Mouse (Mus musculus) stomach, embryonic 14.5 days (tissue): ENCODE measurements around the gene Eif3k. TPM values are rescaled to one million over a fixed set of nuclear protein-coding genes. Genes with fewer than 3 reads are reported as not detected.

ENCODE experiments used
- ATAC-seq: fragments of 200-750 bp; cut with Nextera tagmentation; 2 replicates; pipeline ENCODE4 v1.8.0; 2017; ENCODE audit warnings: low read depth, moderate TSS enrichment; ENCODE audit not compliant: insufficient number of reproducible peaks, insufficient read depth, low FRiP score
- H3K27ac ChIP-seq: fragments of 300-500 bp; sonication (generic); 2 replicates; pipeline ENCODE4 v1.5.1; 2014; ENCODE audit warnings: mild to moderate bottlenecking, low read length, moderate library complexity, mixed read lengths
- H3K27me3 ChIP-seq: fragments of 300-500 bp; sonication (generic); 2 replicates; pipeline ENCODE4 v1.6.1; 2014; ENCODE audit warnings: low read length, control low read depth, mixed read lengths; ENCODE audit not compliant: control insufficient read depth, insufficient read depth
- H3K36me3 ChIP-seq: fragments of 300-500 bp; sonication (generic); 2 replicates; pipeline ENCODE4 v1.6.1; 2014; ENCODE audit warnings: mild to moderate bottlenecking, control low read depth, low read length, moderate library complexity, mixed read lengths; ENCODE audit not compliant: control insufficient read depth, insufficient read depth
- H3K4me1 ChIP-seq: fragments of 300-500 bp; sonication (generic); 2 replicates; pipeline ENCODE4 v1.6.1; 2014; ENCODE audit warnings: low read length, control low read depth, mixed read lengths; ENCODE audit not compliant: control insufficient read depth, insufficient read depth
- H3K4me2 ChIP-seq: fragments of 300-500 bp; sonication (generic); replicated peaks from 2 replicates; pipeline ENCODE4 v1.6.1; 2014; ENCODE audit warnings: low read depth, low read length, control low read depth
- H3K4me3 ChIP-seq: fragments of 300-500 bp; sonication (generic); 2 replicates; pipeline ENCODE4 v1.5.1; 2014; ENCODE audit warnings: low read depth, low read length, control low read depth
- H3K9ac ChIP-seq: fragments of 300-500 bp; sonication (generic); replicated peaks from 2 replicates; pipeline ENCODE4 v1.6.1; 2014; ENCODE audit warnings: low read depth, mild to moderate bottlenecking, control low read depth, low read length, moderate library complexity, mixed read lengths
- H3K9me3 ChIP-seq: fragments of 300-500 bp; sonication (generic); 2 replicates; pipeline ENCODE4 v1.6.1; 2016; ENCODE audit warnings: low read depth, low read length, control low read depth; ENCODE audit not compliant: control insufficient read depth
- WGBS: fragments of 180-500 bp; shearing (Covaris S2); extraction: QIAGEN DNeasy Blood & Tissue Kit; methylation state at CpG from one replicate; pipeline ENCODE4 v1.1.7; 2014; 5-methylcytosine and 5-hydroxymethylcytosine counted together
- polyA plus RNA-seq: library from polyadenylated mRNA; unstranded; fragments of >200 nt; fragmentation: Nextera tagmentation; extraction: Ambion mirVana; gene quantifications from 2 replicates; pipeline ENCODE4 v1.2.1, GENCODE M21; 2014

Eif3k gene
- polyA plus RNA-seq, 1 experiment from 2014 or later, result 444 TPM

- no peak overlapping the region for H3K27ac ChIP-seq
- peak overlapping the region; percentile 60 for H3K4me2 ChIP-seq
- H3K36me3 ChIP-seq, result peaks cover 10% of the 10 kb centered on the region; the same call in 1 of the 2 replicates
- H3K4me1 ChIP-seq, result peaks cover 7% of the 10 kb centered on the region; the same call in 1 of the 2 replicates
- no peaks in the 10 kb centered on the region for H3K9me3 ChIP-seq
- 59% methylated on average over 11 of the region's 11 CpGs for WGBS
- H3K9ac ChIP-seq, result no peak overlapping the region
- no peak for ATAC-seq
- H3K27me3 ChIP-seq, result no peaks in the 10 kb centered on the region
- H3K4me3 ChIP-seq, result no peak overlapping the region
These were observed 1.5 kb upstream of the Eif3k start for GRCm38 (mm10) chr7:28983141-28983564.

- peak overlapping the region; percentile 87 for H3K4me3 ChIP-seq
- no peaks in the 10 kb centered on the region for H3K27me3 ChIP-seq
These were observed 780 bp upstream of the Eif3k start for GRCm38 (mm10) chr7:28982274-28983013.

GRCm38 (mm10) chr7:28977556-28977955 is 4.1 kb downstream of the Eif3k start:
- no peak for ATAC-seq
- no peak overlapping the region for H3K9ac ChIP-seq
- no peaks in the 10 kb centered on the region for H3K27me3 ChIP-seq
- WGBS, result 83% methylated on average over 9 of the region's 9 CpGs
- peaks cover 3% of the 10 kb centered on the region; the same call in 1 of the 2 replicates for H3K4me1 ChIP-seq
- no peak overlapping the region for H3K4me3 ChIP-seq
- H3K9me3 ChIP-seq, result no peaks in the 10 kb centered on the region
- H3K4me2 ChIP-seq, result no peak overlapping the region
- H3K36me3 ChIP-seq, result peaks cover 54% of the 10 kb centered on the region
- no peak overlapping the region for H3K27ac ChIP-seq

More at GRCm38 (mm10) chr7:28982274-28983013, 780 bp upstream of the Eif3k start:
- 12% methylated on average over 19 of the region's 19 CpGs for WGBS
- Histone ChIP-seq H3K27ac (peak overlapping the region; percentile 87), H3K36me3 (peaks cover 17% of the 10 kb centered on the region), H3K4me1 (peaks cover 7% of the 10 kb centered on the region; the same call in 1 of the 2 replicates), H3K4me2 (peak overlapping the region; percentile 60), H3K9me3 (no peaks in the 10 kb centered on the region), H3K9ac (peak overlapping the region; percentile 63)
- peak; percentile 10 for ATAC-seq

GRCm38 (mm10) chr7:28973025-28973424 is 8.6 kb downstream of the Eif3k start:
- Histone ChIP-seq H3K27me3 (no peaks in the 10 kb centered on the region), H3K27ac (no peak overlapping the region), H3K4me2 (no peak overlapping the region), H3K4me1 (no peaks in the 10 kb centered on the region), H3K9ac (no peak overlapping the region), H3K9me3 (no peaks in the 10 kb centered on the region), H3K36me3 (peaks cover 49% of the 10 kb centered on the region), H3K4me3 (no peak overlapping the region)
- ATAC-seq, result no peak
- 85% methylated on average over 8 of the region's 8 CpGs for WGBS

- Histone ChIP-seq H3K27ac (no peak overlapping the region), H3K4me2 (no peak overlapping the region), H3K4me1 (no peaks in the 10 kb centered on the region), H3K4me3 (no peak overlapping the region), H3K9me3 (no peaks in the 10 kb centered on the region), H3K36me3 (peaks cover 44% of the 10 kb centered on the region), H3K27me3 (no peaks in the 10 kb centered on the region), H3K9ac (no peak overlapping the region)
- no peak for ATAC-seq
- 69% methylated on average over 8 of the region's 8 CpGs for WGBS
These were observed 9.1 kb downstream of the Eif3k start for GRCm38 (mm10) chr7:28972542-28972985.

GRCm38 (mm10) chr7:28971770-28972269 is 9.8 kb downstream of the Eif3k start:
- Histone ChIP-seq H3K4me1 (no peaks in the 10 kb centered on the region), H3K27me3 (no peaks in the 10 kb centered on the region), H3K4me3 (no peak overlapping the region), H3K4me2 (no peak overlapping the region), H3K9ac (no peak overlapping the region), H3K36me3 (peaks cover 37% of the 10 kb centered on the region), H3K27ac (peak overlapping the region; percentile 48; the same call in 1 of the 2 replicates), H3K9me3 (no peaks in the 10 kb centered on the region)
- 0 out of 2 replicates have a peak, but pooled peaks have one; percentile 33 for ATAC-seq
- 59% methylated on average over 6 of the region's 6 CpGs for WGBS

GRCm38 (mm10) chr7:28971029-28971428 is 10.6 kb downstream of the Eif3k start:
- no peaks in the 10 kb centered on the region for H3K9me3 ChIP-seq
- peak overlapping the region; percentile 48 for H3K27ac ChIP-seq
- H3K36me3 ChIP-seq, result peaks cover 29% of the 10 kb centered on the region
- no peaks in the 10 kb centered on the region for H3K27me3 ChIP-seq
- 0 out of 2 replicates have a peak, but pooled peaks cover 3% of the 10 kb centered on the region for H3K4me1 ChIP-seq
- H3K9ac ChIP-seq, result no peak overlapping the region
- H3K4me3 ChIP-seq, result no peak overlapping the region
- no peak for ATAC-seq
- H3K4me2 ChIP-seq, result no peak overlapping the region
- 74% methylated on average over 7 of the region's 7 CpGs for WGBS

- Histone ChIP-seq H3K9ac (no peak overlapping the region), H3K4me3 (no peak overlapping the region), H3K27ac (peak overlapping the region; percentile 55; the same call in 1 of the 2 replicates), H3K4me1 (0 out of 2 replicates have a peak, but pooled peaks cover 3% of the 10 kb centered on the region), H3K9me3 (no peaks in the 10 kb centered on the region), H3K36me3 (peaks cover 25% of the 10 kb centered on the region), H3K4me2 (no peak overlapping the region), H3K27me3 (no peaks in the 10 kb centered on the region)
- WGBS, result 46% methylated on average over 12 of the region's 12 CpGs
- peak; percentile 43; the same call in 1 of the 2 replicates for ATAC-seq
These were observed 11.8 kb downstream of the Eif3k start for GRCm38 (mm10) chr7:28969672-28970394.
